Mouse (Mus musculus) liver, adult 10 weeks (tissue): ENCODE results near the gene Hspa4. TPM values are rescaled to one million over a fixed set of nuclear protein-coding genes. Genes with fewer than 3 reads are reported as not detected.

ENCODE experiments used
- polyA plus RNA-seq: library from polyadenylated mRNA; stranded (reverse); fragments of 350-450 nt; fragmentation: Illumina TruSeq; extraction: RNeasy Lipid Tissue Mini Kit (QIAGEN cat#74804); gene quantifications from one replicate; pipeline ENCODE4 v1.2.3, GENCODE M21; 2014; ENCODE audit warnings: low read depth, low replicate concordance

The Hspa4 gene
- 197 TPM for polyA plus RNA-seq

GRCm38 (mm10) chr11:53300330-53301166, at the start of gene Hspa4:
Gene Hspa4 (minus strand): TSS chr11:53300457.

GRCm38 (mm10) chr11:53324512-53324968, 24.3 kb upstream of the Hspa4 start, which contains the start of gene Zcchc10:
Gene Zcchc10 (plus strand): TSS chr11:53324679.

Other genes with a start within 250 kb of the Hspa4 start
- gene Zcchc10, start 24.2 kb upstream of the Hspa4 start, polyA plus RNA-seq = 9.2 TPM
- gene Aff4, start 50.4 kb upstream of the Hspa4 start, polyA plus RNA-seq = 41.4 TPM
- gene Leap2, start 122.7 kb upstream of the Hspa4 start, polyA plus RNA-seq = 198 TPM
- 114 TPM for gene Uqcrq, start 130.4 kb upstream of the Hspa4 start, polyA plus RNA-seq
- gene Gdf9, start 130.6 kb upstream of the Hspa4 start, polyA plus RNA-seq = not detected
- 1.3 TPM for gene Gm10447, start 156.7 kb upstream of the Hspa4 start, polyA plus RNA-seq
- 3.5 TPM for gene Shroom1, start 156.7 kb upstream of the Hspa4 start, polyA plus RNA-seq
- not detected for gene Gm9837, start 170.0 kb upstream of the Hspa4 start, polyA plus RNA-seq
- not detected for gene Gm9945, start 179.7 kb upstream of the Hspa4 start, polyA plus RNA-seq
- not detected for gene Sowaha, start 179.8 kb upstream of the Hspa4 start, polyA plus RNA-seq
- 1.7 TPM for gene Sept8, start 218.8 kb upstream of the Hspa4 start, polyA plus RNA-seq